Comparison of ENCODE assay signal across 10 mouse cellular contexts in genomic region chr11:89066750-89067149, GRCm38 (mm10). TPM values are rescaled to one million over a fixed set of nuclear protein-coding genes. Genes with fewer than 3 reads are reported as not detected.
DNase-seq lines count a peak whose midpoint lies in the region; ATAC-seq lines count a peak whose summit lies in the region.
"Had no signal": no experiment of that assay in that cellular context is flagged by ENCODE, and none has a peak within 500 bp of the region (broad histone marks: within the 10 kb centered on the region; RNA-seq: fewer than 3 reads in every experiment).

Dgke (minus strand) TSS chr11:89066850.

- WGBS in lung, embryonic 15.5 days, result 86% methylated on average over 1 of the region's 1 CpGs
- 100% methylated on average over 1 of the region's 1 CpGs for WGBS in hindbrain, embryonic 14.5 days
- 96% methylated on average over 1 of the region's 1 CpGs for WGBS in neural tube, embryonic 14.5 days

- H3K27ac ChIP-seq in lung, embryonic 15.5 days, result peak within 1 kb of the TSS; percentile 61
- H3K27ac ChIP-seq in hindbrain, embryonic 14.5 days, result no peak within 1 kb of the TSS
- no peak within 1 kb of the TSS for H3K27ac ChIP-seq in neural tube, embryonic 14.5 days (ENCODE audit: low read depth, low read length)
- H3K27ac ChIP-seq: liver, embryonic 13.5 days had no signal

- DNase-seq in frontal cortex, adult 2 months (ENCODE audit: extremely low spot score in 1 of 2, low spot score in 1 of 2), result no peak
- no peak for DNase-seq in frontal cortex, postnatal 36 days (ENCODE audit: low spot score in 2 of 2)
- DNase-seq in lung, postnatal 25 days (ENCODE audit: low spot score), result no peak
- DNase-seq in hindbrain, embryonic 14.5 days (ENCODE audit: low spot score), result no peak
- DNase-seq: kidney, adult 11 months; liver, embryonic 13.5 days had no signal

- no peak within 1 kb of the TSS for H3K4me2 ChIP-seq in lung, embryonic 15.5 days
- H3K4me2 ChIP-seq in hindbrain, embryonic 14.5 days (replicated peaks), result no peak within 1 kb of the TSS
- H3K4me2 ChIP-seq in neural tube, embryonic 14.5 days (ENCODE audit: low read depth, low read length), result no peak within 1 kb of the TSS
- H3K4me2 ChIP-seq: liver, embryonic 13.5 days had no signal

- no peaks in the 10 kb centered on the region for H3K9me3 ChIP-seq in lung, embryonic 15.5 days
- no peaks in the 10 kb centered on the region for H3K9me3 ChIP-seq in hindbrain, embryonic 14.5 days (ENCODE audit: control insufficient read depth, low read length)
- H3K9me3 ChIP-seq in neural tube, embryonic 14.5 days (ENCODE audit: control insufficient read depth, low read length), result no peaks in the 10 kb centered on the region
- H3K9me3 ChIP-seq: liver, embryonic 13.5 days had no signal

- H3K36me3 ChIP-seq in lung, embryonic 15.5 days, result no peaks in the 10 kb centered on the region
- H3K36me3 ChIP-seq in hindbrain, embryonic 14.5 days (replicated peaks; ENCODE audit: control insufficient read depth, insufficient read depth), result no peaks in the 10 kb centered on the region
- H3K36me3 ChIP-seq in neural tube, embryonic 14.5 days (ENCODE audit: control insufficient read depth, insufficient read depth, low read length), result no peaks in the 10 kb centered on the region
- H3K36me3 ChIP-seq: liver, embryonic 13.5 days had no signal

- ATAC-seq in lung, embryonic 15.5 days (ENCODE audit: borderline replicate concordance, extremely low read depth, low FRiP score, low TSS enrichment), result no peak
- ATAC-seq in hindbrain, embryonic 14.5 days (ENCODE audit: low FRiP score), result no peak
- ATAC-seq in neural tube, embryonic 14.5 days (ENCODE audit: low read depth), result no peak
- no peak for ATAC-seq in erythroblast, adult 5-6 weeks (replicated peaks; ENCODE audit: low FRiP score, poor library complexity, severe bottlenecking)
- ATAC-seq in cerebellum, adult (ENCODE audit: insufficient number of reproducible peaks, low FRiP score, low TSS enrichment), result no peak

- no peaks in the 10 kb centered on the region for H3K27me3 ChIP-seq in lung, embryonic 15.5 days
- no peaks in the 10 kb centered on the region for H3K27me3 ChIP-seq in hindbrain, embryonic 14.5 days (ENCODE audit: control insufficient read depth, insufficient read depth, low read length)
- no peaks in the 10 kb centered on the region for H3K27me3 ChIP-seq in neural tube, embryonic 14.5 days (ENCODE audit: control insufficient read depth, insufficient read depth, low read length)
- H3K27me3 ChIP-seq: liver, embryonic 13.5 days had no signal

- no peaks in the 10 kb centered on the region; the same call in 1 of the 2 replicates for H3K4me1 ChIP-seq in lung, embryonic 15.5 days
- H3K4me1 ChIP-seq in hindbrain, embryonic 14.5 days (replicated peaks; ENCODE audit: control insufficient read depth, insufficient read depth, low read length), result no peaks in the 10 kb centered on the region
- no peaks in the 10 kb centered on the region for H3K4me1 ChIP-seq in neural tube, embryonic 14.5 days (ENCODE audit: control insufficient read depth, insufficient read depth, low read length)

- H3K4me3 ChIP-seq in lung, embryonic 15.5 days, result no peak within 1 kb of the TSS
- no peak within 1 kb of the TSS for H3K4me3 ChIP-seq in hindbrain, embryonic 14.5 days (replicated peaks; ENCODE audit: low read length)
- no peak within 1 kb of the TSS for H3K4me3 ChIP-seq in neural tube, embryonic 14.5 days (ENCODE audit: low read depth, low read length)
- H3K4me3 ChIP-seq: liver, embryonic 13.5 days had no signal

- H3K9ac ChIP-seq in lung, embryonic 15.5 days, result no peak within 1 kb of the TSS
- no peak within 1 kb of the TSS; the same call in 1 of the 2 replicates for H3K9ac ChIP-seq in hindbrain, embryonic 14.5 days
- H3K9ac ChIP-seq in neural tube, embryonic 14.5 days (replicated peaks; ENCODE audit: low read depth, low read length), result no peak within 1 kb of the TSS
- H3K9ac ChIP-seq: liver, embryonic 13.5 days had no signal

RNA-seq across cellular contexts. Expression of gene Dgke, which starts in this region (rescaled TPM):
- 32.2 and 35.7 TPM in 2 replicates for polyA plus RNA-seq in frontal cortex, adult 2 months (2012; rRNA removed)
- 5.5 and 5.8 TPM in 2 replicates for polyA plus RNA-seq in lung, embryonic 15.5 days (2015; fragmentation: Nextera tagmentation; extraction: Ambion mirVana)
- 16.3 and 16.7 TPM in 2 replicates for polyA plus RNA-seq in hindbrain, embryonic 14.5 days (2014; fragmentation: Nextera tagmentation; extraction: Ambion mirVana)
- polyA plus RNA-seq in neural tube, embryonic 14.5 days (2014; fragmentation: Nextera tagmentation; extraction: Ambion mirVana), result 17.7 and 19.9 TPM in 2 replicates
- total RNA-seq in erythroblast, adult 5-6 weeks (2015; ENCODE audit: low replicate concordance), result not detected in 2 replicates
- total RNA-seq in erythroblast, adult 5-6 weeks (2017; ENCODE audit: low replicate concordance), result 0.70 and 1.8 TPM in 2 replicates
